Mouse (Mus musculus) bone marrow macrophage, adult 2 months (primary cell): ENCODE measurements around the gene Pfn4. TPM values are rescaled to one million over a fixed set of nuclear protein-coding genes. Genes with fewer than 3 reads are reported as not detected.
A peak's percentile ranks its signal among the peaks of the same experiment; 100 is the strongest.
"Not testable (repeated sequence)": the region's sequence is repeated elsewhere in the genome, so short reads cannot be mapped to it uniquely, and the experiment has no call there.

Experiments used
- H3K27ac ChIP-seq: 2 replicates; pipeline ENCODE4 v1.5.1; 2012; ENCODE audit warnings: low read depth, low read length; ENCODE audit not compliant: insufficient read depth
- H3K4me1 ChIP-seq: 2 replicates; pipeline ENCODE4 v1.6.1; 2012; ENCODE audit warnings: low read length; ENCODE audit not compliant: control insufficient read depth, insufficient read depth
- H3K4me3 ChIP-seq: 2 replicates; pipeline ENCODE4 v1.5.1; 2012; ENCODE audit warnings: mild to moderate bottlenecking, low read length, moderate library complexity; ENCODE audit not compliant: insufficient read depth
- CTCF ChIP-seq: IDR thresholded peaks from 2 replicates; pipeline ENCODE4 v1.5.1; 2012; ENCODE audit warnings: low read depth, mild to moderate bottlenecking, low read length, moderate library complexity
- POLR2A ChIP-seq: IDR thresholded peaks from 2 replicates; pipeline ENCODE4 v1.6.1; 2012; ENCODE audit warnings: mild to moderate bottlenecking, low read depth, low read length, borderline replicate concordance
- polyA plus RNA-seq: library from polyadenylated mRNA; stranded (reverse); fragments of >200 nt; gene quantifications from 2 replicates; pipeline ENCODE4 v1.2.4, GENCODE M21; 2012; ENCODE audit not compliant: missing spikeins, insufficient read depth, insufficient read length

The Pfn4 gene
- polyA plus RNA-seq, 1 experiment, result not detected

DNA sequence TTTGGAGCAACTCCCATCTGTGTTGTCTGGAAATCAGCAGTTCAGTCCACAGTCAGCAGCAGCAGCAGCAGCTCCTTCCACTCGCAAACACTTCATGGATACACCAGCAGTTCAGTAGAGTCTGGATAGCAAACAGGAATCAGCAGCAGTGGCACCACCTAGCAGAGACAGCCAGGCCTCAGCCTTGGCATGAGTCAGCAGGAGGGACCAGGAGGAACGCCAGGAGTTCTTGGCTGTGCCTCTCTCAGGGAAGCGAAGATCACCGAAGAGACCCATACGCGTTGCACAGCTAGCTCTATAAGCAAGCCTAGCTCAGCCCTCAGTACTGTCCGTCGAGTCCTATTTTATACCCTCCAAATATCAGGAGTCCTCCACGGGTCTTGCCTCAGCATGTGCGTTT is 24.3 kb upstream of the Pfn4 start:
- Histone ChIP-seq H3K4me1 (no peaks in the 10 kb centered on the region), H3K27ac (no peak overlapping the region), H3K4me3 (no peak overlapping the region)
- TF ChIP-seq CTCF, result no peak
- TF ChIP-seq POLR2A, result no peak

DNA sequence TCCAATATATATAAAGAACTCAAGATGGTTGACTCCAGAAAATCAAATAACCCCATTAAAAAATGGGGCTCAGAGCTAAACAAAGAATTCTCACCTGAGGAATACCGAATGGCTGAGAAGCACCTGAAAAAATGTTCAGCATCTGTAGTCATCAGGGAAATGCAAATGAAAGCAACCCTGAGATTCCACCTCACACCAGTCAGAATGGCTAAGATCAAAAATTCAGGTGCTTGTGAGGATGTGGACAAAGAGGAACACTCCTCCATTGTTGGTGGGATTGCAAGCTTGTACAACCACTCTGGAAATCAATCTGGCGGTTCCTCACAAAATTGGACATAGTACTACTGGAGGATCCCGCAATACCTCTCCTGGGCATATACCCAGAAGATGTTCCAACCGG is 14.4 kb upstream of the Pfn4 start:
- not testable (repeated sequence) for H3K4me1 ChIP-seq

DNA sequence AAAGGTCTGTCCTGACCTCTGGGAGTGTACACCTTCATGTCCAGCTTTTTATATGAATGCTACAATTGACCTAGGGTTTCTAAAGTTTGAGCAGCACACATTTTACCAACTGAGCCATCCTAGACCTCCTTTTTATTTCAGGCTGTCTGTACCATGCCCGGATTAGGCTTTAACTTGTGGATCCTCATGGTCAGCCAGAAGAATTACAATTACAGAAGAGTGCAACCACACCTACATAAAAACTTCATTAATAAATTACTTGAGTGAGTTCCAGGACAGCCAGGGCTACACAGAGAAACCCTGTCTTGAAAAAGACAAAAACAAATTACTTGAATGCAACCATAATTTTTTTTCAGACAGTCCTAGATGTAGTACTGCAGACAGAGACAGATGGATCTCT is 11.8 kb upstream of the Pfn4 start:
- TF ChIP-seq POLR2A (no peak), CTCF (no peak)
- H3K4me3 ChIP-seq, result no peak overlapping the region
- H3K27ac ChIP-seq, result no peak overlapping the region
- H3K4me1 ChIP-seq, result no peaks in the 10 kb centered on the region

More for the DNA sequence above, 14.4 kb upstream of the Pfn4 start:
- H3K27ac ChIP-seq, H3K4me3 ChIP-seq: not testable (repeated sequence)

GRCm38 (mm10) chr12:4769333-4769723 is 506 bp downstream of the Pfn4 start:
- H3K4me1 ChIP-seq, result no peaks in the 10 kb centered on the region
- TF ChIP-seq CTCF, result no peak
- peak overlapping the region; percentile 88 for H3K4me3 ChIP-seq
- no peak overlapping the region for H3K27ac ChIP-seq

DNA sequence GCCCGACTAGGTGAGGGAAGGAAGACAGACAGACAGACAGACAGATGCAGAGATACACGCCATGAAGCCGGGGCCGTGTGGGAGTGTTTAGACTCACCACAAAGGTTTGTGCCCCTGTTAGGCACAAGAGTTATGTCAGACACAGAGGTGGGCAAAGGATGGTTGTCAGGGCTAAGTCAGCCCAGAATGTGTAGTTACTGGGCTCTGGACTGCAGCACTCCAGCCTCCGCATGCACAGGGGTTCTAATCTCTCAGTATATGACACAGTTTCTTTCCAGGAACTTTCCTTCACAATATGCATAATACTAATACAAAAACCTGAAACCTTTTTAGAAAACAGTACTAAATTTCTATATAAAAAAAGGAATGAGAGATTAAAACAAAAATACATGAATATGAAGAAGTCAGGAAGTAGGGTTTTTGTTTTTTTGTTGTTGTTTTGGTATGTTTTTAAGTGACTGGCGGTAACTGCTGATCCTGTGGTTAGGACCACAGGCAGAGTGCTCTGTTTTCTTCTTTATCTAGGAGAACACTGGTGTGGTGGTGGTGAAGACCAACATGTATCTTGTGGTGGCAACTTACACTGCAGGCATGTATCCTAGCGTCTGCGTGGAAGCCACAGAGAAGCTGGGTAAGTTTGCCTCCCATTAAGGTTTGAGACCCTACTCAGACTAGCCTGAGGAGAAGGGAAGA is 6.2 kb downstream of the Pfn4 start:
- no peaks in the 10 kb centered on the region for H3K4me1 ChIP-seq
- TF ChIP-seq CTCF (no peak), POLR2A (no peak)
- H3K27ac ChIP-seq, result no peak overlapping the region
- no peak overlapping the region for H3K4me3 ChIP-seq

DNA sequence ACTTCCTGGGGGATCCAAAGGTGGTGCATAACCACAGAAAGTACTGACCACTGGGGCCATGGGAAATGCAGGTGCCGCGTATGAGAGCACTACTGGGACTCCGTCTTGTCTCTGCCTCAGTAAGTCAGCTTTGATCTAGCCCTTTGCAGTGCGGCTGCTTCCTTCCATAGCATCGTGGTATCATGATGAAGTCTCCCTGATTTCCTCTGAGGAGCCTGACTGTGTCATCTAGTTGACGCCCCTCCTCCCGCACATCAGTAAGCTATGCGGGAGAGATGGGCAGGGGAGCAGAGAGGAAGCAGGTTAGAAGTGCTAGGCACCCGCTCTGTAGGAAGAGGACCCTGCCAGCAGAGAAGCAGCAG is 6.7 kb downstream of the Pfn4 start:
- Histone ChIP-seq H3K4me1 (no peaks in the 10 kb centered on the region), H3K27ac (no peak overlapping the region), H3K4me3 (no peak overlapping the region)
- TF ChIP-seq CTCF (no peak), POLR2A (no peak)

DNA sequence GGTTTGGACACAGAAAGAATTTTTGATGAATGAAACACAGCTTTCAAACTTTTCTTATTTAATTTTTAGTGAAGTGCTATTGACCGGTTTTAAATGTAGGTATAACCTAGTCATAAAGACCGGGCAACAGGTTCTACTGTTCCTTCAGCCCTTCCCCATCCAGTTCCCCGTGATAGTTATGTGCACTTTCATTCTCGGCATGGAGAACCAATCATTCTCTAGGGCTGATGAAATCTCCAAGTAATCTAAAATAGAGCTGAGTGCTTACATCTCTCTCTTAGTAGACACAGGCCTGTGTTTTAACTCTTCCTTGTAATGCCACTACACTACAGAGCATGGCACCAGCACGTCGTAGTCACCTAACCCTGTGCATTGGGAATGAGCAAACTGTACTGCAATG is 8.9 kb downstream of the Pfn4 start:
- no peak for TF ChIP-seq POLR2A
- TF ChIP-seq CTCF, result no peak
- Histone ChIP-seq H3K4me3 (no peak overlapping the region), H3K4me1 (no peaks in the 10 kb centered on the region), H3K27ac (no peak overlapping the region)

DNA sequence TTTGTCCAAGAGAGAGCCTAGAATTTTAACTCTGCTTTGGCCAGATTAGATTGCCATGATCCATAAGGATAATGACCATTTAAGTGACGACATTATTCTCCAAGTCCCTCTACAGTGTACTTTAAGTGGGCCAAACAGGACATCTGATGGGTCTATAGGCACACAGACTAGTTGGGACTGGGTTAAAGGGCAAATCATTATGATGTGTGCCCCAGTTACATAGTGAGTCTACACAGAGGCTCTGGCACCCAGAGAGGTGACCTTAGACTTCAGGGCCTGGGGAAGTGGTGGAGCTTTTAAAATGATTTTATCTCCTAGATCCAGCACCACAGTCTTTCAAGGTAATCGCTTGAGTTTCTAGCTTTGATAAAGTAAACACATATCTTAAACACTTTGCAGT is 11.4 kb downstream of the Pfn4 start:
- Histone ChIP-seq H3K4me1 (no peaks in the 10 kb centered on the region), H3K27ac (no peak overlapping the region)
- no peak for TF ChIP-seq POLR2A
- TF ChIP-seq CTCF, result no peak

GRCm38 (mm10) chr12:4781270-4781669 is 12.4 kb downstream of the Pfn4 start:
- Histone ChIP-seq H3K27ac (no peak overlapping the region), H3K4me1 (no peaks in the 10 kb centered on the region), H3K4me3 (no peak overlapping the region)
- no peak for TF ChIP-seq POLR2A
- TF ChIP-seq CTCF, result no peak

More for the DNA sequence above, 11.4 kb downstream of the Pfn4 start:
- H3K4me3 ChIP-seq, result no peak overlapping the region

DNA sequence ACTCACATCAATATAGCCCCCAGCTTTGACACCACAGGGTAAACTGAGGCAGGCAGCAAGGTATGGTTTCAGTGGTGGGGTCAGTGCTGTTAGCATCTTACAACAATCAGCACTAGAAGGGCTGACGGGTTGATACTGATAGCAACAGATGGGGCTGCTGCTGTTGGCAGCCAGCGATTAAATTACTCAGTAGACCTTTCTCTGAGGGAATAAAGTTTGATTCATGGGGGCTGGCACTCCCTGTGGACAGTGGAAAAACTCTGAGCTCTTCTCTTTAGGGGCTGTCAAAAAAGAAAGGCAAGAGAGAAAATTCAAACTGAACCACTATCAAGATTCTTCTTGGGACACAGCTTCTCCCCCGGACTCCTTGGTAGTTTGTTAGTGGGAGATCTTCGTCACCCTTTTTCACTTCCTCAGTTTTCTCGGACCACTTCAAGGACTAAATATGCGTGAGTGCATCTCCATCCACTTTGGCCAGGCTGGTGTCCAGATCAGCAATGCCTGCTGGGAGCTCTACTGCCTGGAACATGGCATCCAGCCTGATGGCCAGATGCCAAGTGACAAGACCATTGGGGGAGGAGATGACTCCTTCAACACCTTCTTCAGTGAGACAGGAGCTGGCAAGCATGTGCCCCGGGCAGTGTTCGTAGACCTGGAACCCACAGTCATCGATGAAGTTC is 13.0 kb downstream of the Pfn4 start:
- not testable (repeated sequence) for H3K4me1 ChIP-seq, H3K4me3 ChIP-seq, H3K27ac ChIP-seq

DNA sequence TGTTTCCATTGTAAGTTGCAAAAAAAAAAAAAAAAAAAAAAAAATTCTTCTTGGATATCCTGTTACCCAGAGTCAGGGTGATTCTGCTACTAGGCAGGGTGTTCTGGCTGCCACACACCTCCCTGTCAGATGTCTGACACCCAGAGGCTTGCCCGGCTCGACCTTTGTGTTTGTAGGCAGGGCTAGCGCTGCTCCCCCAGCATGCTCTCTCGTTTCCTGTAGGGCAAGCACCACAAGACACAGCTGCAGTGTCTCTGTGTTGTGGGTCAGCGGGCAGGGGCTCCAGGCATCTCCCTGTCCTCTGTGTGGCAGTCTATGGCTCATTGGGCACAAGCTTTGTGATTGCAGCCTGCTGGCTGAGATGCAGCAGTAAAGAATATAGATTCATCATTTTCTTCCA is 14.8 kb downstream of the Pfn4 start:
- Histone ChIP-seq H3K4me1 (no peaks in the 10 kb centered on the region), H3K27ac (no peak overlapping the region), H3K4me3 (no peak overlapping the region)
- TF ChIP-seq POLR2A, result no peak
- no peak for TF ChIP-seq CTCF
